ENCODE assay signal across 17 mouse cellular contexts in genomic region chr7:92147499-92147898, GRCm38 (mm10).
DNase-seq lines count a peak whose midpoint lies in the region; ATAC-seq lines count a peak whose summit lies in the region.
"Had no signal": no experiment of that assay in that cellular context is flagged by ENCODE, and none has a peak within 500 bp of the region (broad histone marks: within the 10 kb centered on the region; RNA-seq: fewer than 3 reads in every experiment).

No protein-coding gene starts in this region.

- H3K4me1 ChIP-seq in hindbrain, embryonic 13.5 days (replicated peaks) = no peaks in the 10 kb centered on the region
- no peaks in the 10 kb centered on the region for H3K4me1 ChIP-seq in hindbrain, embryonic 12.5 days
- H3K4me1 ChIP-seq in midbrain, embryonic 12.5 days = no peaks in the 10 kb centered on the region
- no peaks in the 10 kb centered on the region for H3K4me1 ChIP-seq in midbrain, embryonic 11.5 days (ENCODE audit: control insufficient read depth, insufficient read depth, low read length)
- no peaks in the 10 kb centered on the region for H3K4me1 ChIP-seq in embryonic facial prominence, embryonic 13.5 days
- no peaks in the 10 kb centered on the region for H3K4me1 ChIP-seq in midbrain, embryonic 16.5 days (ENCODE audit: control insufficient read depth, insufficient read depth, low read length)
- H3K4me1 ChIP-seq: heart, embryonic 12.5 days; hindbrain, embryonic 10.5 days had no signal

- DNase-seq in midbrain, embryonic 11.5 days (ENCODE audit: low spot score, missing footprints) = no peak
- DNase-seq in frontal cortex, adult 2 months (ENCODE audit: extremely low spot score in 1 of 2, low spot score in 1 of 2) = no peak
- no peak for DNase-seq in embryo, embryonic 11 days
- DNase-seq: adrenal gland, adult 8-10 months; adrenal gland, postnatal 36 days; cerebellum, adult 2 months; cerebellum, postnatal 10 days; forebrain, postnatal 0 days; gastrocnemius, adult 2 months; gastrocnemius, postnatal 25 days had no signal

- no peak overlapping the region for H3K4me2 ChIP-seq in hindbrain, embryonic 13.5 days
- no peak overlapping the region for H3K4me2 ChIP-seq in hindbrain, embryonic 12.5 days (replicated peaks)
- H3K4me2 ChIP-seq in midbrain, embryonic 12.5 days (replicated peaks) = no peak overlapping the region
- no peak overlapping the region for H3K4me2 ChIP-seq in midbrain, embryonic 11.5 days
- H3K4me2 ChIP-seq in embryonic facial prominence, embryonic 13.5 days = no peak overlapping the region
- no peak overlapping the region for H3K4me2 ChIP-seq in midbrain, embryonic 16.5 days (ENCODE audit: low read length)
- H3K4me2 ChIP-seq: heart, embryonic 12.5 days had no signal

- no peaks in the 10 kb centered on the region for H3K9me3 ChIP-seq in hindbrain, embryonic 13.5 days
- no peaks in the 10 kb centered on the region for H3K9me3 ChIP-seq in hindbrain, embryonic 12.5 days (replicated peaks)
- H3K9me3 ChIP-seq in midbrain, embryonic 12.5 days = no peaks in the 10 kb centered on the region
- no peaks in the 10 kb centered on the region for H3K9me3 ChIP-seq in midbrain, embryonic 11.5 days (ENCODE audit: control insufficient read depth, low read length)
- H3K9me3 ChIP-seq in embryonic facial prominence, embryonic 13.5 days = no peaks in the 10 kb centered on the region
- H3K9me3 ChIP-seq in midbrain, embryonic 16.5 days (replicated peaks; ENCODE audit: control insufficient read depth, low read length, poor library complexity, severe bottlenecking) = no peaks in the 10 kb centered on the region
- H3K9me3 ChIP-seq: hindbrain, embryonic 10.5 days had no signal

- no peak overlapping the region for H3K27ac ChIP-seq in hindbrain, embryonic 13.5 days
- H3K27ac ChIP-seq in hindbrain, embryonic 12.5 days = no peak overlapping the region
- no peak overlapping the region for H3K27ac ChIP-seq in midbrain, embryonic 12.5 days (replicated peaks)
- no peak overlapping the region for H3K27ac ChIP-seq in midbrain, embryonic 11.5 days (ENCODE audit: low read depth, low read length)
- H3K27ac ChIP-seq in embryonic facial prominence, embryonic 13.5 days = no peak overlapping the region
- no peak overlapping the region for H3K27ac ChIP-seq in midbrain, embryonic 16.5 days (ENCODE audit: low read length)
- H3K27ac ChIP-seq: gastrocnemius, adult 2 months; hindbrain, embryonic 10.5 days had no signal

- H3K9ac ChIP-seq in hindbrain, embryonic 13.5 days = no peak overlapping the region
- H3K9ac ChIP-seq in hindbrain, embryonic 12.5 days = no peak overlapping the region
- H3K9ac ChIP-seq in midbrain, embryonic 12.5 days (replicated peaks) = no peak overlapping the region
- no peak overlapping the region for H3K9ac ChIP-seq in midbrain, embryonic 11.5 days (ENCODE audit: low read length)
- H3K9ac ChIP-seq in embryonic facial prominence, embryonic 13.5 days = no peak overlapping the region
- H3K9ac ChIP-seq in midbrain, embryonic 16.5 days (ENCODE audit: low read depth, low read length) = no peak overlapping the region
- H3K9ac ChIP-seq: forebrain, postnatal 0 days; heart, embryonic 12.5 days had no signal

- no peaks in the 10 kb centered on the region for H3K36me3 ChIP-seq in hindbrain, embryonic 13.5 days
- no peaks in the 10 kb centered on the region for H3K36me3 ChIP-seq in hindbrain, embryonic 12.5 days
- H3K36me3 ChIP-seq in midbrain, embryonic 12.5 days = no peaks in the 10 kb centered on the region
- no peaks in the 10 kb centered on the region for H3K36me3 ChIP-seq in midbrain, embryonic 11.5 days (ENCODE audit: control insufficient read depth, insufficient read depth, low read length)
- no peaks in the 10 kb centered on the region for H3K36me3 ChIP-seq in embryonic facial prominence, embryonic 13.5 days
- no peaks in the 10 kb centered on the region for H3K36me3 ChIP-seq in midbrain, embryonic 16.5 days (ENCODE audit: control insufficient read depth, insufficient read depth, low read length)
- H3K36me3 ChIP-seq: heart, embryonic 12.5 days; hindbrain, embryonic 10.5 days had no signal

- H3K27me3 ChIP-seq in hindbrain, embryonic 13.5 days = no peaks in the 10 kb centered on the region
- H3K27me3 ChIP-seq in hindbrain, embryonic 12.5 days = no peaks in the 10 kb centered on the region
- H3K27me3 ChIP-seq in midbrain, embryonic 12.5 days = no peaks in the 10 kb centered on the region
- no peaks in the 10 kb centered on the region for H3K27me3 ChIP-seq in midbrain, embryonic 11.5 days (ENCODE audit: control insufficient read depth, insufficient read depth, low read length)
- no peaks in the 10 kb centered on the region for H3K27me3 ChIP-seq in embryonic facial prominence, embryonic 13.5 days
- no peaks in the 10 kb centered on the region for H3K27me3 ChIP-seq in midbrain, embryonic 16.5 days (ENCODE audit: control insufficient read depth, insufficient read depth, low read depth, low read length)
- H3K27me3 ChIP-seq: heart, embryonic 12.5 days had no signal

- peak; percentile 21; the same call in 1 of the 2 replicates for ATAC-seq in hindbrain, embryonic 13.5 days (ENCODE audit: low FRiP score)
- ATAC-seq in hindbrain, embryonic 12.5 days (ENCODE audit: low FRiP score) = no peak
- ATAC-seq in midbrain, embryonic 12.5 days (ENCODE audit: low FRiP score, low read depth) = peak; percentile 49; the same call in 1 of the 2 replicates
- no peak for ATAC-seq in midbrain, embryonic 11.5 days (ENCODE audit: low FRiP score)
- ATAC-seq in embryonic facial prominence, embryonic 13.5 days (ENCODE audit: insufficient number of reproducible peaks, insufficient read depth, low FRiP score, low TSS enrichment, low read depth) = peak; percentile 56; the same call in 1 of the 2 replicates
- 0 out of 2 replicates have a peak, but pooled peaks have one; percentile 21 for ATAC-seq in midbrain, embryonic 16.5 days
- ATAC-seq: forebrain, postnatal 0 days had no signal

- H3K4me3 ChIP-seq in hindbrain, embryonic 13.5 days = no peak overlapping the region
- no peak overlapping the region for H3K4me3 ChIP-seq in hindbrain, embryonic 12.5 days
- no peak overlapping the region for H3K4me3 ChIP-seq in midbrain, embryonic 12.5 days
- H3K4me3 ChIP-seq in midbrain, embryonic 11.5 days (ENCODE audit: low read depth, low read length) = no peak overlapping the region
- no peak overlapping the region for H3K4me3 ChIP-seq in embryonic facial prominence, embryonic 13.5 days
- H3K4me3 ChIP-seq in midbrain, embryonic 16.5 days (ENCODE audit: low read depth, low read length) = no peak overlapping the region
- H3K4me3 ChIP-seq: gastrocnemius, adult 2 months; heart, embryonic 12.5 days; hindbrain, embryonic 10.5 days had no signal

- WGBS in hindbrain, embryonic 13.5 days = 95% methylated on average over 1 of the region's 1 CpGs
- 97% methylated on average over 1 of the region's 1 CpGs for WGBS in hindbrain, embryonic 12.5 days
- WGBS in midbrain, embryonic 12.5 days = 91% methylated on average over 1 of the region's 1 CpGs
- WGBS in midbrain, embryonic 11.5 days = 94% methylated on average over 1 of the region's 1 CpGs
- WGBS in embryonic facial prominence, embryonic 13.5 days = 91% methylated on average over 1 of the region's 1 CpGs
- 100% methylated on average over 1 of the region's 1 CpGs for WGBS in midbrain, embryonic 16.5 days

Comparison
In these comparisons a context has a peak if more than half of its experiments do, and no peak if none do; other contexts are left out.
1. ATAC-seq: peak in hindbrain, embryonic 13.5 days (single experiment), midbrain, embryonic 12.5 days (single experiment), embryonic facial prominence, embryonic 13.5 days (single experiment) and midbrain, embryonic 16.5 days (single experiment); none in hindbrain, embryonic 12.5 days (single experiment) and midbrain, embryonic 11.5 days (single experiment).